In genomic region chr17:24151890-24152563, GRCm38 (mm10) we compare ENCODE assay signal across 8 mouse cellular contexts. TPM values are rescaled to one million over a fixed set of nuclear protein-coding genes. Genes with fewer than 3 reads are reported as not detected.
DNase-seq lines count a peak whose midpoint lies in the region; ATAC-seq and TF ChIP-seq lines count a peak whose summit lies in the region.

No protein-coding gene starts in this region.

- H3K4me1 ChIP-seq in MEL (ENCODE audit: control insufficient read depth in 1 of 2, insufficient read depth in 2 of 2, low read length in 2 of 2), result peaks cover 0 to 7% of the 10 kb centered on the region in 2 experiments; a peak in 1 of 4 replicates
- H3K4me1 ChIP-seq in forebrain, embryonic 16.5 days (replicated peaks; ENCODE audit: control insufficient read depth, insufficient read depth, low read length), result peaks cover 11% of the 10 kb centered on the region

- H3K36me3 ChIP-seq in MEL (ENCODE audit: control insufficient read depth in 1 of 2, insufficient read depth in 2 of 2, low read length in 2 of 2), result peaks cover 0 to 7% of the 10 kb centered on the region in 2 experiments; a peak in 2 of 4 replicates
- H3K36me3 ChIP-seq in forebrain, embryonic 16.5 days (ENCODE audit: control insufficient read depth, insufficient read depth), result no peaks in the 10 kb centered on the region

- peak; percentile 87 for ATAC-seq in forebrain, embryonic 16.5 days
- ATAC-seq in hematopoietic stem cell, adult 5-6 weeks (replicated peaks in 1 of 2; ENCODE audit: insufficient read depth in 1 of 2, low FRiP score in 2 of 2, low TSS enrichment in 1 of 2, low read depth in 1 of 2, poor library complexity in 2 of 2, severe bottlenecking in 2 of 2), result peak; percentile 97 to 98

- H3K9ac ChIP-seq in MEL (ENCODE audit: control insufficient read depth, low read depth, low read length, poor library complexity, severe bottlenecking), result peak overlapping the region; percentile 67
- H3K9ac ChIP-seq in forebrain, embryonic 16.5 days (replicated peaks; ENCODE audit: low read depth, low read length), result peak overlapping the region; percentile 52

- peak overlapping the region; percentile 40 for H3K27ac ChIP-seq in MEL (ENCODE audit: control insufficient read depth, low read depth, low read length)
- no peak overlapping the region for H3K27ac ChIP-seq in forebrain, embryonic 16.5 days (ENCODE audit: low read length)

- no peaks in the 10 kb centered on the region for H3K27me3 ChIP-seq in MEL (ENCODE audit: control insufficient read depth in 1 of 2, insufficient read depth in 2 of 2, low read length in 2 of 2)
- H3K27me3 ChIP-seq in forebrain, embryonic 16.5 days (replicated peaks; ENCODE audit: control insufficient read depth, insufficient read depth, low read length), result no peaks in the 10 kb centered on the region

- peak; percentile 33 to 43; a peak in 3 of 4 replicates for TF ChIP-seq EP300 in MEL (IDR thresholded peaks at IDR 0.05; ENCODE audit: low read depth in 1 of 2, low read length in 2 of 2)

- no peaks in the 10 kb centered on the region for H3K9me3 ChIP-seq in MEL (replicated peaks; ENCODE audit: insufficient read depth, low read length)
- no peaks in the 10 kb centered on the region for H3K9me3 ChIP-seq in forebrain, embryonic 16.5 days (ENCODE audit: control insufficient read depth, low read length)

- no peaks in the 10 kb centered on the region for H3K79me2 ChIP-seq in MEL (ENCODE audit: control insufficient read depth, insufficient read depth, low read length, poor library complexity)

- peak; percentile 94 for DNase-seq in MEL (ENCODE audit: low read depth, low spot score)
- peak; percentile 85 to 86 for DNase-seq in cerebellum, adult 18-20 months
- DNase-seq in layer of hippocampus, adult 9-11 months, result peak; percentile 69
- DNase-seq in lung, postnatal 14 days, result peak; percentile 83
- DNase-seq in retina, embryonic 14.5 days (ENCODE audit: low spot score), result peak; percentile 88
- peak; percentile 87 for DNase-seq in thymus, postnatal 36 days

- WGBS in forebrain, embryonic 16.5 days, result 2% methylated on average over 26 of the region's 26 CpGs

- peak overlapping the region; percentile 65 for H3K4me2 ChIP-seq in forebrain, embryonic 16.5 days (ENCODE audit: low read length)

- peak overlapping the region; percentile 60 to 71 for H3K4me3 ChIP-seq in MEL (ENCODE audit: control insufficient read depth in 1 of 2, insufficient read depth in 1 of 2, low read depth in 2 of 2, low read length in 2 of 2)
- peak overlapping the region; percentile 35 for H3K4me3 ChIP-seq in forebrain, embryonic 16.5 days (replicated peaks; ENCODE audit: low read length)

- peak in 1 of 2 experiments; percentile 35; a peak in 1 of 4 replicates for TF ChIP-seq POLR2A in MEL (IDR thresholded peaks at IDR 0.05; ENCODE audit: control insufficient read depth in 1 of 2, insufficient read depth in 1 of 2, low read depth in 1 of 2, low read length in 2 of 2, poor library complexity in 1 of 2)

- TF ChIP-seq CTCF in MEL (IDR thresholded peaks at IDR 0.05 in 2 of 3, conservative IDR thresholded peaks at IDR 0.05 in 1 of 3; ENCODE audit: control insufficient read depth in 1 of 3, insufficient read depth in 1 of 3, low read depth in 2 of 3, low read length in 3 of 3, poor library complexity in 1 of 3, severe bottlenecking in 1 of 3), result peak; percentile 79 to 98 (median 87)

- peak; percentile 70 for TF ChIP-seq RAD21 in MEL (IDR thresholded peaks at IDR 0.05; ENCODE audit: low read depth, low read length)

TF ChIP-seq in MEL, 35 proteins besides CTCF, POLR2A, EP300 and RAD21 (continues in another document):
- no peak for TF ChIP-seq RCOR1 (IDR thresholded peaks at IDR 0.05; ENCODE audit: low read depth, low read length)
- TF ChIP-seq MAZ (IDR thresholded peaks at IDR 0.05; ENCODE audit: low read depth, low read length), result peak; percentile 77; the same call in 1 of the 2 replicates
- no peak for TF ChIP-seq UBTF (IDR thresholded peaks at IDR 0.05; ENCODE audit: borderline replicate concordance, insufficient read depth, low read depth, low read length)
- peak; percentile 93 for TF ChIP-seq SMC3 (IDR thresholded peaks at IDR 0.05; ENCODE audit: low read depth, low read length)
- no peak; the same call in 1 of the 2 replicates for TF ChIP-seq NELFE (IDR thresholded peaks at IDR 0.05; ENCODE audit: low read depth, low read length)
- TF ChIP-seq SIN3A (IDR thresholded peaks at IDR 0.05; ENCODE audit: low read length), result peak; percentile 88
- TF ChIP-seq CHD2 (IDR thresholded peaks at IDR 0.05; ENCODE audit: low read length), result no peak
- no peak for TF ChIP-seq KAT2A (conservative IDR thresholded peaks at IDR 0.05; ENCODE audit: low read depth, low read length)
- TF ChIP-seq ZKSCAN1 (IDR thresholded peaks at IDR 0.05; ENCODE audit: low read depth, low read length), result no peak
- 0 out of 2 replicates have a peak, but pooled peaks have one; percentile 34 for TF ChIP-seq USF1 (IDR thresholded peaks at IDR 0.05; ENCODE audit: low read depth, low read length)
- TF ChIP-seq POLR2AphosphoS2 (IDR thresholded peaks at IDR 0.05; ENCODE audit: low read length), result peak; percentile 58; the same call in 1 of the 2 replicates
- TF ChIP-seq CHD1 (IDR thresholded peaks at IDR 0.05; ENCODE audit: low read depth, low read length), result no peak
- no peak for TF ChIP-seq USF2 (IDR thresholded peaks at IDR 0.05; ENCODE audit: borderline replicate concordance in 1 of 2, insufficient read depth in 1 of 2, low read depth in 1 of 2, low read length in 2 of 2)
- no peak for TF ChIP-seq POLR2AphosphoS5 (IDR thresholded peaks at IDR 0.05; ENCODE audit: borderline replicate concordance, low read depth, low read length)
- peak; percentile 55; the same call in 1 of the 2 replicates for TF ChIP-seq MYC (IDR thresholded peaks at IDR 0.05; ENCODE audit: low read depth, low read length)
- TF ChIP-seq TBP (IDR thresholded peaks at IDR 0.05; ENCODE audit: low read depth, low read length), result peak; percentile 58; the same call in 1 of the 2 replicates
- 0 out of 2 replicates have a peak, but pooled peaks have one; percentile 44 for TF ChIP-seq TCF12 (IDR thresholded peaks at IDR 0.05; ENCODE audit: low read depth, low read length)
- TF ChIP-seq JUND (IDR thresholded peaks at IDR 0.05; ENCODE audit: low read depth, low read length), result 0 out of 2 replicates have a peak, but pooled peaks have one; percentile 23
- no peak for TF ChIP-seq TAL1 (IDR thresholded peaks at IDR 0.05; ENCODE audit: low read length)
- no peak; the same call in 1 of the 2 replicates for TF ChIP-seq HCFC1 (IDR thresholded peaks at IDR 0.05; ENCODE audit: low read depth, low read length)
- TF ChIP-seq E2F4 (IDR thresholded peaks at IDR 0.05; ENCODE audit: borderline replicate concordance, low read depth, low read length), result no peak
- peak; percentile 55; the same call in 1 of the 2 replicates for TF ChIP-seq ETS1 (IDR thresholded peaks at IDR 0.05; ENCODE audit: low read depth, low read length)
- TF ChIP-seq ELF1 (IDR thresholded peaks at IDR 0.05; ENCODE audit: low read depth, low read length), result no peak
- TF ChIP-seq MAX (IDR thresholded peaks at IDR 0.05; ENCODE audit: low read length), result peak; percentile 65; the same call in 1 of the 2 replicates
- TF ChIP-seq GATA1 (IDR thresholded peaks at IDR 0.05; ENCODE audit: low read depth, low read length), result no peak
- 0 out of 2 replicates have a peak, but pooled peaks have one; percentile 40 for TF ChIP-seq GABPA (IDR thresholded peaks at IDR 0.05; ENCODE audit: low read depth, low read length)
- no peak for TF ChIP-seq MAFK (IDR thresholded peaks at IDR 0.05; ENCODE audit: borderline replicate concordance, low read depth, low read length)
- peak; percentile 56 for TF ChIP-seq ZNF384 (IDR thresholded peaks at IDR 0.05; ENCODE audit: low read depth, low read length)
- TF ChIP-seq BHLHE40 (IDR thresholded peaks at IDR 0.05; ENCODE audit: borderline replicate concordance, low read depth, low read length), result peak; percentile 37; the same call in 1 of the 2 replicates
- peak; percentile 75 for TF ChIP-seq ZC3H11A (IDR thresholded peaks at IDR 0.05; ENCODE audit: low read depth, low read length)

RNA-seq across cellular contexts. Expression of gene Pdpk1, which starts 1.3 kb away (rescaled TPM):
- total RNA-seq in MEL (2012; rRNA removed), result 19.0 and 19.3 TPM in 2 replicates
- polyA plus RNA-seq in MEL (2012; ENCODE audit: insufficient read depth in 1 of 2, insufficient read length in 2 of 2, low read depth in 1 of 2, low replicate concordance in 2 of 2, missing spikeins in 1 of 2), result 10 to 100 TPM; 18.3 to 26.9 TPM
- polyA plus RNA-seq in forebrain, embryonic 16.5 days (2015; fragmentation: Nextera tagmentation; extraction: Ambion mirVana), result 59.4 and 62.9 TPM in 2 replicates
- total RNA-seq in hematopoietic stem cell, adult 5-6 weeks (2017), result 42.8 and 49.0 TPM in 2 replicates

RNA-seq across cellular contexts. Expression of gene Amdhd2, which starts 11.5 kb away (rescaled TPM):
- total RNA-seq in MEL (2012; rRNA removed), result 11.4 and 15.9 TPM in 2 replicates
- polyA plus RNA-seq in MEL (2012; ENCODE audit: insufficient read depth in 1 of 2, insufficient read length in 2 of 2, low read depth in 1 of 2, low replicate concordance in 2 of 2, missing spikeins in 1 of 2), result 10 to 100 TPM in 1 of 2 experiments, not detected in 1; 36.1 TPM
- polyA plus RNA-seq in forebrain, embryonic 16.5 days (2015; fragmentation: Nextera tagmentation; extraction: Ambion mirVana), result 25.5 and 28.2 TPM in 2 replicates
- 17.0 and 19.1 TPM in 2 replicates for total RNA-seq in hematopoietic stem cell, adult 5-6 weeks (2017)

RNA-seq across cellular contexts. Expression of gene Atp6v0c, which starts 17.5 kb away (rescaled TPM):
- 58.4 and 59.3 TPM in 2 replicates for total RNA-seq in MEL (2012; rRNA removed)
- 100 to 1,000 TPM; 125 to 515 TPM for polyA plus RNA-seq in MEL (2012; ENCODE audit: insufficient read depth in 1 of 2, insufficient read length in 2 of 2, low read depth in 1 of 2, low replicate concordance in 2 of 2, missing spikeins in 1 of 2)
- polyA plus RNA-seq in forebrain, embryonic 16.5 days (2015; fragmentation: Nextera tagmentation; extraction: Ambion mirVana), result 881 and 1,064 TPM in 2 replicates
- total RNA-seq in hematopoietic stem cell, adult 5-6 weeks (2017), result 65.1 and 74.2 TPM in 2 replicates

RNA-seq across cellular contexts. Expression of gene Tbc1d24, which starts 53.3 kb away (rescaled TPM):
- total RNA-seq in MEL (2012; rRNA removed), result 21.8 and 24.3 TPM in 2 replicates
- polyA plus RNA-seq in MEL (2012; ENCODE audit: insufficient read depth in 1 of 2, insufficient read length in 2 of 2, low read depth in 1 of 2, low replicate concordance in 2 of 2, missing spikeins in 1 of 2), result 10 to 100 TPM; 27.3 to 34.2 TPM
- polyA plus RNA-seq in forebrain, embryonic 16.5 days (2015; fragmentation: Nextera tagmentation; extraction: Ambion mirVana), result 20.6 and 24.6 TPM in 2 replicates
- total RNA-seq in hematopoietic stem cell, adult 5-6 weeks (2017), result 7.4 and 7.8 TPM in 2 replicates

RNA-seq across cellular contexts. Expression of gene Ntn3, which starts 57.3 kb away (rescaled TPM):
- 1.7 and 2.7 TPM in 2 replicates for total RNA-seq in MEL (2012; rRNA removed)
- polyA plus RNA-seq in MEL (2012; ENCODE audit: insufficient read depth in 1 of 2, insufficient read length in 2 of 2, low read depth in 1 of 2, low replicate concordance in 2 of 2, missing spikeins in 1 of 2), result 1 to 10 TPM in 1 of 2 experiments, not detected in 1; 2.5 TPM
- 4.7 and 5.2 TPM in 2 replicates for polyA plus RNA-seq in forebrain, embryonic 16.5 days (2015; fragmentation: Nextera tagmentation; extraction: Ambion mirVana)
- 0.20 and 0.63 TPM in 2 replicates for total RNA-seq in hematopoietic stem cell, adult 5-6 weeks (2017)
